Mouse (Mus musculus) spleen, postnatal 4 days (tissue): Measurements from ENCODE around the gene Gfral.

Source experiments
- DNase-seq, 2 experiments: peaks; one replicate each; pipeline ENCODE4 v3.0.0; 2022; ENCODE audit warnings: low spot score in 2 of 2

Gene Gfral

DNA sequence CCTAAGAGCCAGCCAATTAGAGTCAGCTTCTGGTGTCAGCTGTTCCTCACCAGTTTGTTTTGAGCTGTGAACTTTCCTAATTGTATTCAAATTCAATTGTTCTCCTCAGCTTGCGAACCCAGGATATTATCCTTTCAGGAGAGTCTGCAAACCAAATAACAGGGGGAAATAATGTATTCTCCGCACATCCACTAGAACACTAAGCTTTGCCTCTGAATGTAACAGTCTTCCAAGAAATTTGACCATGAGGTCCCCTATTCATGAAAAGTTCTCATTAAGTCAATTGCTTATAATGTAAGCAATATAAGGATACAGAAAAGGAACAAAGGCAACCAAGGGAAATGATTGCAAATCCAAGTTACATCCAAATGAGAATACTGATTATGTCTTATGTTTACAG is at the start of gene Gfral:
Gene Gfral (minus strand): TSS at position 101 of the 400 bp plus-strand sequence.
- no peak for DNase-seq

DNA sequence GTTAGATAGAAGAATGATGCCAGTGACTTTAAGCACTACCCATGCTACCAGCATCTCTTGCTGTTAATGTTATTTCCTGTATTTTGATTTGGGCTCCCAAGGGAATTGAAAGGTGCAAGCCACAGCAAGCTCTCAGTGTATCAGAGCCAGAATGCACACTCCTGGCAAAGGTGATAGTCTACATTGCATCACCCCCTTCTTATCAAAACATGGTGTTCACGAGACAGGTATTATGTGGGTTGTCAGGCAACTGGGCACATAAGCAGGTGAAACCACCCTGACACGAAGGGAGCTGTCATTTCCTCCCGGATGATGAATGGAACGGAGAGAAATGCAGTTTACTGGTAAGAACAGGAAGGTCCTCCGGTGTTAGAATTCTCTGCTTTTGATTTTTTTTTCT is 44.3 kb upstream of the Gfral start:
- DNase-seq = no peak

DNA sequence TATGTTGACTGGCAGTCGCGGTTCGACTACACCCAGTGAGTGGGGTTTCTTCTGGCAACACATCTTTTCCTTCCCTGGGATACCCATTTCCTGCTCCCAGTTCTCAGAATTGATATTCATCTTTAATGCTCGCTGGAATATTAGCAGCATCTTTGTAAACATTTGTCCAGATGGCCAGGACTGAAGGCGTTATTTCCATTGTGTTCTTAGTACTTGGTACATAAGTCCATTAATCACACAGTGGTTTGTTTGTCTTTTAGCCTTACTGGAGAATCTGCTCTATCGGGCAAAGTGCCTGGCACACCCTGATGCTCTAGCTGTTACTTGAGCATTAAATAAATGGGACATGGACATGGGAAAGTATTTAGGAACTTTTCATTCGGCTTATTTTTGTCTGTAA is 39.1 kb upstream of the Gfral start:
- DNase-seq = no peak

DNA sequence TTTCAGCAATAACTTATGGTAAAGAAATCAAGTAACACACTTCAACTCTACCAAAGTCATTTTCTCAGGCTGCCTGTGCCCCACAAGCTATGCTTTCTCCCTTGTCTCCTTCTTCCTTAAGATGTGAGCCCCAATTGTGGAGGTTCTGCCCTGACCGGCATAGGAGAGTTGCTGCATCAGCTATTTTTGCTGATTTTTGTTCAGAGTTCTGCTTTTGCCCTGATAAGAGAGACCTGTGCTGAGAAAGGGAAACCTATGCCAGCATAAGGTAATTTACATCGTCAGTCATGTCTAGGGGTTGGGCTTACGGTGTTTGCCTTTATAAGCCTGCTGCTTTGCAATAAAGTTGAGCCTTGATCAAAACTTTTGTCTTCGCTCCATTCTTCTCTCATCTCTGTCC is 38.7 kb upstream of the Gfral start:
- DNase-seq = no peak

DNA sequence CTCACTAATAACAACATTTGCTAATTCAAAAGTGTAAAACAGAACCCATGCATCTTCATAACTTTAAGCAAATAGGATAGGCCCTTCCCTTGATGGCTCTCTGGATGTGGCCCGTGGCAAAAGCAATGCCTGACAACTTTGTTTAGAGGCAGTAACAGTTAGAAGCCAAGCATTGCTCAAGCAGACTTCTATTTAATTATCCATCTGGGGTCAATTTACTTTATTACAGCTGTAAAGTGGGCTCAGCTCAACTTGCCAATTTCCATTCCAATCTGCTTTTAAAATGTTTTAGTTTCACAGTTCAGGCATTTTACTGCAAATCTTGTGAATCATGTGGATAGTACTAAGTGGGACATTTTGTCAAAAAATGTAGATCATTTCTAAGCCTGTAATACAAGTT is 28.9 kb upstream of the Gfral start:
- DNase-seq = no peak

DNA sequence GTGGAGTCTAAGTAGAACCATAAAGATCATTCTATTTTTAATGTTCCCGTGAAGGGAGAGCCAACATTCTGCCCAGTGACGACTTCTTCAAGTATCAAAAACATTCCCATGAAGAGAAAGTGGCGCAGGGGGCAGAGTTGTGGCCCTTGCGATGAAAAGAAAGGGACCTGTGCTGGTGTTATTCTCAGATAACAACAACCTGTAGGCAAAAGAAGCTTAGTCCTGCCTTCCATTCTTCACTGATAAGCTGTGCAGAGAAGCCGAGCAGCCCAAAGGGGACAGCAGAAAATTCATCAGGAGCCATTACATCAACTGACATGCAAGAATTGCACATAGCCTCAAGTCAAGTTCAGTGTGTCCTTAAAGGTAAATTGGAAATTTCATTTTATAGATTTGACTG is 24.5 kb upstream of the Gfral start:
- no peak for DNase-seq

DNA sequence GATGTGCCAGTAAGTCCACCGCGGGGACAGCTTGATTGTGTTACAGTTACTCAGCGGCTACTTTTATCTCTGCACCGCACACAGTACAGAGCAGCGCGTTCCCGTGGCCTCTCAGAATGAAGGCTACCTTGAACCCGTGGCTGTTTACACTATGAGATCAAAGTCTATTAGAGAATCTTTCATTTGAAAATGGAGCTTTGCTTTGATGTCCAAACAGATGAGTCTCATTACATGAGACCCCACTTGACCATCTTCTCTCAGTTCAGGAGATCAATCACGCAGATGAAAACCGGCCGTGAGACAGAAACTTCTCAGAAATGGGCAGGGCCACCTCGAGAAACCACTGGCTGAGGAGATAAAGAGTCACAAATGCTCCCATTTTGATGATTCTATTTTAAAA is 23.8 kb upstream of the Gfral start:
- peak in 1 of 2 experiments; percentile 16 for DNase-seq

DNA sequence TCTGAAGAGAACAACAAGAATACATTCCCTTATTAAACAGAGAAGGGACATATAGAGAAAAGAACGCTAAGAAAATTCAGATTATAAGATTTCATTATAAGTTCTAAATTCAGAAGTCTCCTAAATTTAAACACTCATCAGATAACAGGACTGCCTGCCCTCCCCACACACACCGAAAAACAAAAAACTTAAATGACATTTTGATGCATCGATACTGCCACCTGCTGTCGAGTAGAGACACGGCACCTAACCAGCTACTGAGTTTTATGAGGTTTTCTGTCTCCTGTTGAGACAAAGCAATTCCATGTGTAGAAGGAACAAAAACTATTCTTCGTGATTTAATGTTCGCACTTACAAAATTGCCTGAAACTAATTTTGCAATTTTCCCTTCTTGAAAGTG is 23.2 kb upstream of the Gfral start:
- DNase-seq = peak; percentile 57 to 72

DNA sequence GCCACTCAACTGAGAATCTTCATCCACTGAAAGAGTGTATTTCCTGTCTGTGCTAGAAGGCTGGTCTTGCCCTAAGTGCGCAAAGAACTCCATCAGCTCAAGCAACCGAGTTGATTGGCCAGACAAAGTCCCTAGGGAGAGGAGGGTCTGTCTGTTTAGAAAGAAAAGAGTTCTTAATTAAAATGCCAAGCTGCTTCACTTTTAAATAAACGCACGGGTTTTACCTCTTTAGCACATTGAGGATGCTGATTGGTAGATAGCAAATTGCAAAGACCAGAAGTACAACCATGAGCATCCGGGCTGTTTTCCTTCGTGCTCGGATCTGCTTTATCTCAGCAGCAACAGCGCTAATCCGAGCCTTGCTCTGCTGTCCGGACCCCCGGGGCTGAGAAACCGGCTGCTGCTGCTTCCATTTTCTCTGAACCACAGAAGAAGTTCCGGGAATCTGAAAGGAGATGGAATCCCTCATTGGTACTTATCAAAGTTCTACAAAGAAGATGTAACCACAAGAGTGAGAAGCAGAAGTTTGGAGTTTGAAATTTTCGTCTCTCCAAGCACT is 22.6 kb upstream of the Gfral start:
- peak; percentile 22 to 65 for DNase-seq

DNA sequence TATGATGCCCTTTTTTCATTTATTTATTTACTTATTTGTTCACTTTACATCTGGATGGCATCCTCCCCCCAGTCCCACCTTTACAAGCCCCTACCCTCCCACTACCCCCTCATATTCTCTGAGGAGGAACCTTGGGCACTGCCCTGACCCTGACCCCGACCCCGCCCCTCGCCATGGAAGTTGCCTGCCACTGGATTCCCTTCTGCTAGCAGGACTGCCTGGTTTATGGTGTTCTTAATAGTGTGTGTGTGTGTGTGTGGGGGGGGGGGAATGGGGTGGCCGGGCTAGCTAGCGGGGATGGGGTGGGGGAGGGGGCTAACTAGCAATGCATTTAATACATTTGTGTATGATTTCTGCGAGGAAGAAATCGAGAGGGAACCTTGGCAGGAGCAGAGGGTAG is 21.4 kb upstream of the Gfral start:
- no peak for DNase-seq

DNA sequence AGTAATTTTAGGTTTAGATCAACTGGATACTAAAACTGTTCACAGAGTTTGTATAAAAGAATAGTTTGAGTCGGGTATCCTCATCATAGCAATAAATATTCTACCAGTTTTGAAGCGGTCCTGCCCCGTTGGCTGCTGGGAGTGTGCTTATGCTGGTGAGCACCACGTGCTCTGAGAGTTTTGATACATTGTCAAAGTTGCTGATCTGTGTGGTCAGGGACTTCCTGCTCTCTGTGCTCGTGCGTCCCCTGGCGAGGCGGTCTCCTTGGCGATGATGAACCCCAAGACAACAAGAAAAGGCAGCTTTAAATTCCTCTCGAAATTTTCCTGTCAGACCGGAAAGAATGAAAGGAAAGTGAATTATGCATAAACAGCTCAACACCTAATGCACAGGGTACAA is 16.9 kb upstream of the Gfral start:
- no peak for DNase-seq

DNA sequence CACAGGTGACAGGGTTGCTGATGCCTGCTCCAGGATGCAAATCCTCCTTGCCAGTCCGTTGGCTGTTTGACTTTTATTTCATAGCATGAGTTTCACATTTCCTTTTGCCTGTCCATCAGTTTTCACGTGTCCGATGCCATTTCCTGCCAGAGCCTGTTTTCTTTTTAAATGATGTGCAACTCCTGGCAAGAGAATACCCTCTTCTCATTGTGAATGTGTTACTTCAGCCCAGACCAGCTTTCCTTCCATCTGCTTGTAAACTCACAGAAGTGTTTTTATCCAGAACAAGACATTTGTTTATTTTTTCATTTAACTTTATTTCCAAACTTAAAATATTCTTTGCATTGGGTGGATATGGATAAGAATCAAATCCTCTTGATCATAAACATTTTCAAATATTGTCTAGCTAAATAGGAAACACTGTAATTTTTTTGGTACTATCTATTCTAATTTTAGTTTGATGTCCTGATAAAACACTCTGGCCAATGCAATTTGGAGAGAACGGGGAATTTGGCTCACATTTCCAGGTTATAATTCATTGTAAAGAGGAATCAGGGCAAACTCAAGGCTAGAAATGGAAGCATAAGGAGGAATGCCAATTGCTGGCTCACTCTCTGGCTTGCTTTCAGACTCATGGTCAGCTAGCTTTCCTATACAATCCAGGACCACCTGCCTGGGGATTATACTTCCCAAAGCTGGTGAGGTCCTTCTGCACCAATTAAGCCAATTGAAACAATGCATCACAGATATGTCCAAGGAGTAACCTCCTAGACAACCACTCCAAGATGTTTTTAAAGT is 3.9 kb upstream of the Gfral start:
- no peak for DNase-seq

DNA sequence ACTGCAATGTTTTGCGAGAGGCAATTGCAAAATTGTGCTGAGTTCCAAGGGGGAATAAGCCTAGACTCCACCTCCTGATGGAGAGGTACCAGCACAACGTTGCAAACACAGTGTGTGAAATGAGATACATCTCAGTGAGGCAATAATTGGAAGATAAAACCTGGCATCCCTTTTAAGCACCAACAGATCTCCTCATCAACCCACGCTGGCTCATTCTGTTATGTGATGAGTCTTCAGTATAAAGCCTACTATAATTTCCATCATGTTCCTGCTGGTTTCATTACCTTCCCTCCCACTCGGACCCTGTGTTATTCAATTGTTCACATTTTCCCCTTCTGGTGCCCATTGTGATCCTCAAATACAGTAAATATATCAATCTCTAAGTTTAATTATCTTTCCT is 1.2 kb upstream of the Gfral start:
- DNase-seq = no peak

DNA sequence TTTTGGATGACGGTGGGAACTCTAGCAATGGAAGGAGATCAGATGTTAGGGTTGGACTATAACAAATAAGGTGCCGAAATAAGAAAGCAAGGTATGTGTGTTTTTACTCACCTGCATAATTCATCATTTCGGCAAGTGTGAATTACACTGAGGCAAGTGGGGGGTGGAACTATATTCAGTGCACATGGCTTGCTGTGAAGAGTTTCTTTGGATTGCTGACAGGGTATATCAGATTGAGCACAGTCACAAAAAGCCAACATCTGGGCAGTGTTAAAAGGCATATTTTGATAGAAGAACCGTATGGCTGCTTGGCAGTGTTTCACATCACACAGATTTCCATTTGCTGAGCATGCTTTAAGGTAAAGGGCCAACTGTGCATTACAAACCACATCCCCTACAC is 16.5 kb downstream of the Gfral start:
- DNase-seq = no peak

DNA sequence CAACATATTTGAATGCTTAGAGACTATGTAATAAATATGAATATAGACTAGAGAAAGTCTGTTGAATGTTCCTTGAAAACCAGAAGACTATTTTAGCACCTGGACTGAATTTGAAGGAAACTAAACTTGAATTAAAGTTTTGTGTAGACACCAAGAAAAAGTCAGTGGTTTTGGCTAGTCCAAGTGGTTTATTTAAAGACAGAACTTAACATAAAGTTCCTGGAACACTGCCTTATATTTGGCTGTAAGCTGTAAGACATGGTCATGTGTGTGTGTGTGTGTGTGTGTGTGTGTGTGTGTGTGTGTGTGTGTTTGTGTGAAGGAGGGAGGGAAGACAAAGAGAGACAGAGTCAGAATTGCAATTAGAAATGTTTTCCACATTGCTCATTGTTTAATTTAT is 34.2 kb downstream of the Gfral start:
- DNase-seq = no peak

DNA sequence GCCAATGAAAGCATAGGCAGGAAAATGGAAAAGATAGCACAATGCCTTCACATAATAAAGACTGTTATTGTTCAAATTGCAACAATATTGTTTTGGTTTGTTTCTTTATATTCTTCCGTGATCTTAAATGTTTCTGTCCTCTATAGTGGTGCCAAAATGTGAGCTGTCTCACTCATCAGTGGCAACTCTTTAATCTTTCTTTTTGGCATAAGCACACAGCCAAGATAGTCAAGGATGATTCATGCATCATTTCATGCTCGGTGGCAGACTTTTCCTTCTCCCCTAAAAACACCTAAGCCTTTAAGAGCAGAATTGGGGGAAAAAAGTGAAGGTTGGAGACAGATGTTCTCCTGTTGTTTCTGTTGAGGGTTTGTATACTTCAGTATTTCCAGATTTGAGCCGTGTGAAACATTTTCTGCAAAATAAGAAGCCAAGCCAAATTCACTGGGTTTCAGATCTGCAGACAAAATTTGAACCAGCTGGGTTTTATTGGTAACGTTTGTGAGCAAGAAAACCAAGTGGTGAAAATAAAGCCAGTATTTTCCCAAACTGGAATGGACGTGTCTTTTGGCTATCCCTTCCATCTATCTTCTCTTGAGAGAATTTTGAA is 40.7 kb downstream of the Gfral start:
- DNase-seq = no peak

DNA sequence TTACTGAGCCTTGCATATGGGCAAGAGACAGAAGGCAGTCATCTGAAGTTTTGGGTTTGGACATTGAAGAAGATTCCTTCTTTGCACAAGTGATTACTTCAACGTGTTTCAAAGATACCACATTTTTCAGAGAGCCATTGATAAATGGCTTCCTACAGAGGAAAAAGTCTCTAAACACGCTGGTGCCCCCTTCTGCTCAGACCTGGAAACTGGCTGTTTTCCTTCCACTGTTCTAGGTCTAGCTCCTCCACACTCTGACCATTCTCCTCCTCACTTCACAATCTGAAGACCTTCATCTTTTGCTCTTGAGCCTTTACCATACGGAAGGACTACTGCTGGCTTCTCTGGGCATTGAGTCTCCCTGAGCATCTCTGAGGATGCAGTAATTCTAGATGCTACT is 45.1 kb downstream of the Gfral start:
- no peak for DNase-seq

DNA sequence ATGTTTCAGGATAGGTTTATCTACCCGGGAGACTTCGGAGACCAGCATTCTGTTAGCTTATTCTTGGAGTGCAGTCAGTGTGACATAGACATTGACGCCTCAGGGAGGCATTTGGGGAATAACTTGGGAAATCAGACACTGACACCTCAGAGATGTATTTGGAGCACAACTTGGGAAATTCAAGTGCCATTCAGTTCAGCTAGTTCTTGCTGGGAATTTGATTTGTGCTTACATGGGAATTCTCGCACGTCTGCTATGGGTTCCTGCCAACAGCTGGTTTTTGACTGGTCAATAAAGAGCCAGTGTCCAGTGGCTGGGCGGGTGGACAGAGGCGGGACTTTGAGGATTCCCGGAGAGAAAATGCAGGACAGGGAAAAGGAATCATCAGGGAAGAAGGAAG is 51.0 kb downstream of the Gfral start:
- no peak for DNase-seq

DNA sequence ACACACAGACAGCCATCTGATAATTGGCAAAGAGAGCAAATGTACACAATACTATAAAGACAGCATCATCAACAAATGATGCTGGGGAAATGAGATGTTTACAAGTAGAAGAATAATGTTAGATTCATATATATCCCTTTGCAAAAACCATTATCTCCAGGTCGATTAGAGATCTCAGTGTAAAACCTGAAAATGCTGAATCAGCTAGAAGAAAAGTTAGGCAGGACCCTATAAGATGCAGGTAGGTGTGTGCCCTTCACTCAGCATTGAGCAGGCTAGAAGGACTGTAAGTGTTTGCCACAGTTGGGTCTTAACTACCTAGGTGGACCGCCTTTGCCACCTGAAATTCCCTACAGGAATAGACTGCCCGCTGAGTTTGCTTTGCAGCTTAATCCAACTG is 67.9 kb downstream of the Gfral start:
- no peak for DNase-seq

DNA sequence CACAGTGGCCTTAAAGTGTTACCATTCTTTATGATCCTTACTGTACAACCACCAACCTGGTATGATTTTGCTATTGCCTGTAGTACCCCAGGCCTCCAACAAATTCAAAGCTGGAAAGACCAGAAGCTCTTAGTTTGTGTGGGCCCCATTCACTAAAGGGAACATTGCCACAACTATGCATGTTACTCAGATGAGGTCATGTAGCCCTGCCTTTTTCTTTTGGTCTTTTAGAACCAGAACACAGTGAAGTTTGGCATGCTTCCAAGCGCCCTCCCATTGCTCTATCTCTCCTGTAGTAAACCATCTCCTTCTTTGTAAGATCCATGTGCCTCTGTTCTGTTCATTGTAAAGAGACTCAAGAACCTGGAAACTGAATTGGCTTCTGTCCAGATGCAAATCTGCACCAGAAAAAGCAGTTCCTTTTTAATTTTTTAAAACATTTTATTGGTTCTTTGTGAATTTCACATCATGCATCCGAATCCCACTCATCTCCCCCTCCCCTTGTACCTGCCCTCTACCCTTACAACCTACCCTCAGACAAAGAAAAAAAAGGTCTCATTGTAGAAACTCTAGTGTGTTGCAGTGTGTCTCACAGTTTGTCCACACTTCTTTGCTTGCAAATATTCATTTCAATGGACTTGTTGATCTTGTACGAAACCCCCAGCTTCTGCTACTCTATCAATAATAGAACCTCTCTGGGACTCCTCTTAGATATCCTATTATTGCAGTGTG is 74.9 kb downstream of the Gfral start:
- no peak for DNase-seq

DNA sequence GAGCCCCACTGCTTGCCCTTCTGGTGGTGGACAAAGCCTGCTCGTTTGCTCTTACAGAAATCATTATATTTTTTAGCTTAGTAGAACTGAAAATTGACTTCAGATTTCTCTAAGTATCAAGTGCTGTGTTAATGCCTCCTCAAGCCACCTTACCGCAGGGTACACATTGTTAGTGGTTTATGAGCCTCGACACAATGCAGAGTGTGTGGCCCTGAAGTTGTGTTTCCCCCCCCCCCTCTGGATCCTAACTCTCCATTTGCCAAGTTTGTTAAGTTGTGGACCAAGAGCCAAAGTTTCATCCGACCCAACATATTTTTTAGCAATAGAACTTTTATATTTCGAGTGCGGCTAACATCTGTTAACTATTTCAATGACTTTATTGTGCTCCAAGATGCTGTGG is 79.4 kb downstream of the Gfral start:
- DNase-seq = no peak

DNA sequence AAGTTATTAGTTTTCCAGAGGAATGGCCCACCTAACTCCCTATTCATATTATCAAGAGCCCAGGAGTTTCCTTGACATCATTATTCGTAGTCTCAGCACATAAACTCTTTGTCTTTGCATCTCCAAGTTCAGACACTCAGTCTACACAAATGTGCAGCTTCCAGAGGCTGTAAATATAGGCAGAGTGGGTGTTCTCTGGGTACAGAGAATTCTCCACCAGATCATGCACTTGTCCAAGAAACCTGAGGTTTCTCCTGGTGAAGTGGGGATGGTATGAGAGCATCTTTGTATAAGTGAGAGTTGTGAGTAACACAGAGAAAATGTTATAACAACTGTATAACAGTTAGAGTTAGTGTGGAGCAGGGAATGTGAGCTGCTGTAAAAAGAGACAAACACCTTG is 84.1 kb downstream of the Gfral start:
- DNase-seq = no peak

DNA sequence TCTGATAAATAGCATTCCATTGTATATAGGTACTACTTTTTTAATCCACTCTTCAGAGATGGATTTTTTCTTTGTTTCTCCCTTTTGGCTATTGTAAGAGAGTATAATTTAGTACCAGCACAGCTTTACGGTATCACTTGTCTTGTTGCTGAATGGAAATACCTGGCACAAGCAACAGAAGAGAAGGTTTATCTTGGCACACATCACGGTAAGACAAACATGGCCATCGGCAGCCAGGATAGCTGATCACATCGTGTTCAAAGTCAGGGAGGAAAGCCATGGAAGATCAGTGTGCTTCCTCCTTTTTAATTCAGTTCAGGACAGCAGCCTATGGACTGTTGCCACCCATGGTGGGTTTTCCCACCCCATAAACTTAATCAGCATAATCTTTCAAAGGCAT is 89.2 kb downstream of the Gfral start:
- DNase-seq = no peak
